Mouse (Mus musculus) R1 (cell line): ENCODE measurements around the gene Olfr1029.
A peak's percentile ranks its signal among the peaks of the same experiment; 100 is the strongest.
"Not testable (repeated sequence)": the region's sequence is repeated elsewhere in the genome, so short reads cannot be mapped to it uniquely, and the experiment has no call there.

Experiments
- DNase-seq: peaks from one replicate; pipeline ENCODE4 v3.0.0-alpha.2; 2018; ENCODE audit warnings: low read depth, low spot score

The Olfr1029 gene

GRCm38 (mm10) chr2:85973595-85973994 is at the start of gene Olfr1029:
Gene Olfr1029, plus strand, starts transcription at chr2:85973895.
- no peak for DNase-seq

GRCm38 (mm10) chr2:85950137-85950536 is 23.6 kb upstream of the Olfr1029 start, which contains the start of gene Olfr1028:
Gene Olfr1028, plus strand, starts transcription at chr2:85950437.
- no peak for DNase-seq

GRCm38 (mm10) chr2:85978976-85979375 is 5.3 kb downstream of the Olfr1029 start, which contains the start of gene Olfr1030:
Gene Olfr1030, plus strand, starts transcription at chr2:85979276.
- no peak for DNase-seq

DNA sequence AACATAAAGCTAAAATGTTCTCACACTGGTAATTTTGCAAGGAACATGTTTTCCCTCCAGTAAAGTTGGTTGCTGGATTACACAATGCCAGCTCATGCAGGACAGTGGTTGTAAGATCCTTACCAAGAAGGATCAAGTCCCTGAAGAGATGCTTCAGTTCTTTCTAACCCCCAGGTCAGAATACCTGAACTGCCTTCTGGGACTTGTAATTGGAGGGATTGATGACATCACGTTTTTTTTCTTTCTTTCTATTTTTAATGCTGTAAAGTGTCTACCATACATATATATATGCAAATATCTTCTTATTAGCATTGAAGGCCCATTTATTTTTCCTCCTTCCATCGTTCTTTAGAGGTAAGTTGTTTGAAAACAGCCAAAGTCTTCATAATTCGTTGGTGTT is 16.3 kb downstream of the Olfr1029 start, which contains the start of gene Olfr1031:
Gene Olfr1031, plus strand, starts transcription at position 301 of the 400 bp plus-strand sequence.
- DNase-seq = no peak

GRCm38 (mm10) chr2:86005240-86005639 is 31.5 kb downstream of the Olfr1029 start, which contains the start of gene Olfr1032:
Gene Olfr1032, plus strand, starts transcription at chr2:86005540.
- DNase-seq = no peak

- DNase-seq = peak; percentile 1
These were observed 46.7 kb downstream of the Olfr1029 start, which contains the start of gene Olfr1033 for GRCm38 (mm10) chr2:86020406-86020805. Gene Olfr1033, plus strand, starts transcription at chr2:86020633.

DNA sequence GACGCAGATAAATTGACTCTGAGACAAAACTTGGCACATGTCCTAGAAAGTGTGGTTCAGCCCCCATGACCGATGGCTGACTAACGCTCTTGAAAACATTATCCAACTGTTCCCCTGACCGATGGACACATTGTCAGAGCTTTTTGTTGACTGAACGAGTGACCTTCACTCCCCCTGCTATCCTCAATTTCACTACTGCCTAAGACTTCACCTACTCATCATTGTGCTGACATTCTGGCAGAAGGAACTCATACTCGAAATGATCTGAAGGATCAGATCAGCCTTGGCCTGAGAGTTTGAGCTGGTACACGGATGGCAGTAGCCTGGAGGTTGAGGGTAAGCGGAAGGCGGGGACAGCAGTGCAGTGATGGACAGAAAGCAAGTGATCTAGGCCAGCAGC is 47.8 kb downstream of the Olfr1029 start:
- DNase-seq = not testable (repeated sequence)
